Mouse (Mus musculus): ENCODE data around the gene Selenom.

Selenom gene

DNA sequence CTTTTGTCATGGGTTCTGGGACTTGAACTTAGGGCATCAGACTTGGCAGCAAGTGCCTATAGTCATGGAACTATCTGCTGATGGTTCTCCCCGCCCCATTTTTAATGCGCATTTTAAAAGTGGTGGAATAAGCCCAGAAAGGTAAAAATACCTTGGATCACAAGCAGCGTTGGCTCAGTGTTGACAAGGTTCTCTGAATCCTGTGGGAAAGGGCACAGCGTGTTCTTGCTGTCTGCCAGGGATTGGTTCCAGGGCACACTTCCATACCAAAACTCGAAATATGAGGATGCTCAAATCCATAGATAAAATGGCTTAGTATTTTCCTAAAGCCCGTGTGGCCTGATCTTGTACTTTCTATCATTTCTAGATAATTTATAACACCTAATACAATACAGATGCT, 1.2 kb upstream of the Selenom start:
- DNase-seq (ENCODE audit: low spot score in 2 of 2) = no peak

DNA sequence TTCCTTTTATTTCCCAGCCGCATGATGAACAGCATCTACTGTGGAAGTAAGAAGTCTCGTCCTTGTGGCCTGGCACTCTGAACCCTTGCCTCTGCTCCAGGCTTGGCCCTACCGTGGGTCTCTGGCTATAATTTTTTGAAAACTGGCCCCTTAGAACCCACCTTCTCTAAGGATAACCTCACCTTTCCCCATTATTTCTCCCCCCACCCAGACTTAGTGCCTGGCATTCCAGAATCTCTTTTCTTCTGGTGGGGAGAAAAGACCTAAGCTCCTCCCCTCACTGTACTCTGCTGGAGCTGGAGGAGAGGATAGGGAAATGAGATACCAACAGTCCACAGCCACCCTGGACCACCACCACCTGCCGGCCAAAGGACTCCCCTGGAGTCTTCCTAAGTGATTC, 732 bp downstream of the Selenom start:
- DNase-seq (ENCODE audit: low spot score in 2 of 2) = no peak

DNA sequence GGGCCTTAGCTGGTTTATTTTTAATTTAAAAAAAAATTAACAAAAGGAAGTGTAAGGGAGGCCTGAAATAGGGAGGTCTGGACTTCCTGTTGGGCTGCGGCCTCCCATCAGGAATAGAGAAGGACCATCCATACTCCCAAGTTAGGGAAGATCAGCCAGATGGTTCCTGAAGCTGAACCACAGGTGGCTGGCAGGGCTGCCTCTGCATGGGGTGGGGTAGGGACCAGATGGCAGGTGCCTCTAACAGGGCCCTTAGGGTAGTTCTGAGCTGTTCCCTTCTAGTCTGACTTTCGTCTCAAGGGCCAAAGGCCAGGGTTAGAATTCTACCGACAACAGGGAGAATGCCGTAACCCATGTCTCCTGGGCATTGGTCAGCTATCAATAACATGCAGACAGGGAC, 1.2 kb downstream of the Selenom start:
- no peak for DNase-seq (ENCODE audit: low spot score in 2 of 2)

DNA sequence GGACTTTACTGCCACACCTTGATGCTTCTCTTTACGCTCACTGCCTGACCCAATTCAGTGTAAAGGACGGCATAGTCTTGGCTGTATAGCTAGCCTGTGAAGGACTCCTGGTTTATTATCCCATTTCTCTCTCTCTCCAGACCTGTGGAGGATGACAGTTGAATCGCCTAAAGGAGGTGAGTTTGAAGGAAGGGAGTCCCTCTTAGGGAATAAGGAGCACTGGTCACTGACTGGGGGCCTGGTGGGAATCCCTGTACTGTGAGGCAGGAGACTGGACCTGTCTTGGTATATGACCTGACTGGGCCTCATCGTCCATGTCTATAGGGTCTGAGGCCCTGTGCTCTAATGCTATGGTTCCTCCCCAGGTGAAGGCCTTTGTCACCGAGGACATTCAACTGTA, 1.6 kb downstream of the Selenom start:
- DNase-seq (ENCODE audit: low spot score in 2 of 2) = no peak

DNA sequence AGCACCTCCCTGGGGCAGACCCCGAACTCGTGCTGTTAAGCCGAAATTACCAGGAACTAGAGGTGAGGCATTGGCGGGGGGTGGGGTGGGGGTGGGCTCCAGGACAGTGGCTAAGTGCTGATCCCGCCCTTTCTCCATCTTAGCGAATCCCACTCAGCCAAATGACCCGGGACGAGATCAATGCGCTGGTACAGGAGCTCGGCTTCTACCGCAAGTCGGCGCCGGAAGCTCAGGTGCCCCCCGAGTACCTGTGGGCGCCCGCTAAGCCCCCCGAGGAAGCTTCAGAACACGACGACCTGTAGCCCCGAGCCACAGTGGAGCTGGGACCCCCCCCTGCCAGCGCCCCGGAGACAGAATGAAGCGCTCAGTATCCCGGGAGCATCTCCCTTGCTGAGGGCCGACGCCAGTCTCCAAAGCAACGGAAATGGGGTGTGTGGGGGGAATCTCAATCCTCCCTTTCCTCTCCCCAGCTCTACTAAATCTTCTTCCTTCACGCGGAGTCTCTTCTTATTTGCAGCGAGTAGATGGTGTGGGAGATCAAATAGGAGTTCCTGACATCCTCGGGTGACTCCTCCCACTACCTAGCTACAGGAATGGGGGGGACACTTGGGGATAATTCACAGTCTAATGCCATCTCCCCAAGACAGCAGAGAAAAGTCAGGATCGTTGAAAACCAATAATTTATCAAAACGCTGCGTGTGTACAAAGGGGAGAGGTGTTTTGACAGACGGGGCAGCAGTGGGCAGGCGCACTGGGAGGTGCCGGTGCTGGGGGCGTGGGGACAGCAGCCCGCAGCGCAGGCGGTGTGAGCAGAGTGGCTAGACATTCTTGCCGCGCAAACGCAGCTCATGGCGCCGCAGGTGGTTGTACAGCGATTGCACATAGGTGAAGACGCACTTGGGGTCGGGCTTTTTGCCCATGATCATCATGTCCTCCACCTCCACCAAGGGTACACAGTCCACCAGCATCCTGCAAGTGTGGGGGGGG, 2.7 kb downstream of the Selenom start:
- peak; percentile 19 to 32 for DNase-seq (ENCODE audit: low spot score in 2 of 2)

DNA sequence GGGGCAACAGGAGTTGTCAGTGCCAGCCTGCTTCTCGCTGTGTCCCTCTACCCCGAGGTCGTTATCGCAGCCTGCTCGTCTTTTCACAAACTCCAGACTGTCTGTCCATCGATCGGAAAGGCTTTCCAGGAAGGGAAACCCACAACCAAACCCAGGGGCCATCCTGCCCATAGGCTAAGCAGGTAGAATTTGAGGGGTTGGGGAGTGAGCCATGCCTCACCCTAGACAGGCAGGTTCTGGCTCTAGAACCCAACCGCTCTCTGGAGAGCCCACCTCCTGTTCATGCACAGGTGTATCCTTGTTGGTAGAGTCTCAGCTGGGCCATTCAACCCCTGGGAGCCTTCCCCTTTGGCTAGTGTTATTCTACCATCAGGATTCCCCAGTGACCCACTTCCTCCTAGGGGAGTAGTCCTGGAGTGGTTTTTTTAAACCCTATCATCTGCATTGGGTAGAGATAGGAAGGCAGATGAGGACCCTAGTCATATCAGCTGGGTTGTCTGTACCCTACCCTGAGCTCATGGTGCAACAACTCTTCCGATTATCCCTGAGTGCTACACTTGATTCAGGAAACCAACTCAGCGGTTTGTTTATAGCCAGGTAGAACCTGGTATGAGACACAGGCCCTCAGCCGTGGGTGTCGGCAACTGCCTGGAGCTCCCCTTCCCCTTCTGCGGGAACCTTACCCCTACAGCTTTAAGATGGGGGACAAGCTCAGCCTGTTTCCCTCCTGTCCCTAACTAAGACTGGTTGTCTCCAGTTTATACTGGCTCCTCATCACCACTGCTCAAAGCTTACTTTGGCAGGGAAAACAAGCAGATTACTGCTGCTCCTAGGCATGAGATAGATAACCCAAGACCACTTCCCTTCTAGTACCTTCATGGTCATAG, 3.6 kb downstream of the Selenom start:
- DNase-seq (ENCODE audit: low spot score in 2 of 2) = no peak

DNA sequence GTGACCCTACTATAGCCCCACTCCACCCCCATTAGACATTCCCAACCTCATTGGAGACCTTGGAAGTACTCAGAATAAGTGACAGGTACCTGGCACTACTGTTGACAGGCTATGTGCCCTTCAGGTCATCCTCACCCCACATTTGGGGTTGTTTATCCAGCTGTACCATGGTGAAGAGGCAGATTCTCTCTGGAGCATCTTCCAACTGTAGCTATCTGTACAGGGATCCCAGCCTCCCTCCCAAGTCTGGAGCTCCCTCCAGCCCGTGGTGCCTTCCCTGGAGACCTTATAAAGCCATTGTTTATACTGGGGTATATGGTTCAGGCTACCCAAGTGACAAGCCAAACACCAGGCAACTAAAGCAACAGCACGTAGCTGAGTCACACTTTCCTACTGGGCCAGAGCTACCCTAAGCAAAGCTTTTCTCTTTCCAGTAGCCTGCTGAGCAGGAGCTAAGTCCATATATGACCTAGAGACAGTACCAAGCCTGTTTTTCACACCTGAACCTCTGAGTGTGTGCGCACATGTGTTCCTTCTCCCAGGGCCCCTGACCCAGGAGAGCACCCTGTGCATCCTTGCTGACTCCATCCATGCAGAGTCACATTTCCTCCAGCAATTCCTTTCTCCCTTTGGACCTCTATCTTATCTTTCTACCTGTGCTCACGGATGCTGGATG, 4.7 kb downstream of the Selenom start:
- no peak for DNase-seq (ENCODE audit: low spot score in 2 of 2)

DNA sequence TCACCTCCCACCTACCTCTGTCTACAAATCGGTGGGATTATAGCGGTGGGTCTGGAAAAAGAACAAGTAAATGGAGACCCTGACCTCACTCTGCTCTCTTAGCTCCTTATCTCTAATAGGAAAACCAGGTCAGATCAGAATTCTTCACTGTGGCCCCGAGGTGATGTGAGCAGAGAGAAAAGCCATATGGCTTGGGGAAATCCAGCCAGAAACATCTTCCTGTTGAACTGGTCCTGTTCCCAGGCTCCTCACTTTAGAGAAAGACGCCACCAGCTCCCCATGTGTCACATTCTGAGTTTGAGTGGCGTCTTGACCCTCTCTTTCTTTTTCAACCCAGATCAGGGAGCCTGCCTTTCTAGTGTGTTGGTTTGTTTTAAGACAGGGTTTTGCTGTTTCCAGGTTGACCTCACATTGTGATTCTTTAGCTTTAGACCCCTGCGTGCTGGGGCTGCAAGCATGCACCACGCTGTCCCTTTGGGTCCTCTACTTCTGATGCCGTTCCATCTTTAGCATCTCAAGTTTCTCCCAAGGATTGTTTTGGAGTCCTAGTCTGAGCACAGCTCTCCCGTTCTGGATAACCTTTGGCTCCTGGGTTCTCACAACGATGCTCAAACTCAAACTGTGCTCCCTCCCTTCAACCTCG, 5.4 kb downstream of the Selenom start:
- DNase-seq (ENCODE audit: low spot score in 2 of 2) = no peak

DNA sequence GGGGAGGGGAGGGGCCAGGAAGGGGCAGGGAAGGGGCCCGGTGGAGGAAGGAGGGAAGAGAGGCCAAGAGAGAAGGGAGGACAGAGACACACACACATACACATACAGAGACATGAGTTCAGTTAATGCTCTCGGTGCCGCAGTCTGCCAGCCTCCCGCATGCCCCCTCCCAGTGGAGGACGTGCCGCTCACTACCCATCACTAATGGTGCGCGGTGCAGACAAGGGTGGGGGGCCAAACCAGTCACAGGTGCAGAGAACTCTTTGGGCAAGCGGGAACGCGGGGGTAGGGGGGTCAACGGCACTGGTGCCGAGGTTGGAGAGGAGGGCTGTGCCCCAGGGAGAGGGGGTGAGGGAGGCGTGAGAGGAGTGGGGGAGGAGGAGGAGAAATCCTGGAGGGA, 6.4 kb downstream of the Selenom start:
- no peak for DNase-seq (ENCODE audit: low spot score in 2 of 2)

DNA sequence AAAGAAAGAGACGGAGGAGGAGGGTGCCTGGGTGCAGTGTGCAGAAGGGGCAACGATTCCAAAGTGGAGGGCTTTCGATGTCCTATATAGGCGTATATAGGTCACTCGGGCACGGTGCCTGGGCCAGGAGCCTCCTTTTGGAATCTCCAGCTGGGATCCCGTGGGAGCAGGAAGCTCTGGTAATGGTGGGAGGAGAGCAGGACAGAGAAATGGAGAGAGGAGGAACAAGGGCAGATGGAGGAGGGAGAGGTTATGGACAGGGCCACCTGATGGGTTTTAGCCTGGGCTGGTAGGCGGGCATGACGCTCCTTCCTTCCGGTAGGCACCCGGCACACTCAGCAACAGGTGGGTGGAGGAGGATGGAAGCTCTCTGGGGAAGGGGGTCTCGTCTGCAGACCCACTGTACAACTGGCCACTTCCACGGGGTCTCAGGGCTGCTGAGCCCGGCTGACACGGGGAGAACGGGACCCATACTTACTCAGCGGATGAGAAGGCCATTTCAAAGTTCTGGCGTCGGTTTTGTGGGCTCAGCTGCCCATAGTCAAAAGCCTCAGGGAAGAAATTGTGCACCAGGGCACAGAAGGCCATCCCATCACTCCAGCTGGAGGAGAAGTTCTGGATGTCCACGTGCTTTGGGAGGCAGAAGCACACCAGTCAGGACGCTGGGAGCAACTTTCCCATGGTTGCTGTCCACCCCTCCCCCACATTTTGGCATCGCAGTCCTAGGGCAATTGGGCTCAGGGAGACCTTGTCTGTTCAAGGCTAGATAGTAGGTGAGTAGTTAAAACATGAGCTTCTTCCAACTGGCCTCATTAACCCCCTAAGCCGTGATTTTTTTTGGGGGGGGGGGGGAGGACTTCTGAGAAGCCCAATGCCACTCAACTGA, 7.1 kb downstream of the Selenom start:
- no peak for DNase-seq (ENCODE audit: low spot score in 2 of 2)

DNA sequence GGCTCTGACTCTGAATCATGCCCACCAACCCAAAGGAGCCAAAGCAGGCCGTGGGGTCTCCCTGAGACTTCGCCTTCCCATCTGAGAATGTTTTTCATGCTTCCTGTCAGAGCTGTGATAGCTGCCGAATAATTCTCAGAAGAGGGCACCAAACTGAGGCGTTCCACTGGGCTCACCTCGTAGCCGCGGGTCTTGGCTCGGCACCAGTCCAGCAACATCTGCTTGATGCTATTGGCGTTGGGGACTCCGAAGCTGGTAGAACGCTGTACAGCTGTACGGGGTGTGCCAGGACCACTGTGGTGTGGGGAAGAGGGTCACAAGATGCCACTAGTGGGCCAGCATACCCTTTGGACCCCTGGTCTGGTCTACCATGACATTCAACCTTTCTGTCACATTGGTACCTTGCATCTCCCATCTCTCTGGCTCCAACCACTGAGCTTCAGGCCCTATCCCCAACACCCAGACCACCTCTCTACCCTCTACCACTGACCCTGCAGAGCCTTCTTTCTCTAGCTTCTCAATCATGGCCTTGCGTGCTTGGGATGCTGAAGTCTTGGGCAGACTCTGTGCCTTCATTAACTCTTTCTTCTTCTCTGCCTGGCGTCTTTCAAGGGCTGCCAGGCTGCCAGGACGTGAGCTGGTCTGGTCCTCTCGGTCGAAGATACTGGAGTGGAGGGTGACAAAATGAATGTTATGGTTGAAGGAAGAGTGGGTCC, 8.0 kb downstream of the Selenom start:
- no peak for DNase-seq (ENCODE audit: low spot score in 2 of 2)

DNA sequence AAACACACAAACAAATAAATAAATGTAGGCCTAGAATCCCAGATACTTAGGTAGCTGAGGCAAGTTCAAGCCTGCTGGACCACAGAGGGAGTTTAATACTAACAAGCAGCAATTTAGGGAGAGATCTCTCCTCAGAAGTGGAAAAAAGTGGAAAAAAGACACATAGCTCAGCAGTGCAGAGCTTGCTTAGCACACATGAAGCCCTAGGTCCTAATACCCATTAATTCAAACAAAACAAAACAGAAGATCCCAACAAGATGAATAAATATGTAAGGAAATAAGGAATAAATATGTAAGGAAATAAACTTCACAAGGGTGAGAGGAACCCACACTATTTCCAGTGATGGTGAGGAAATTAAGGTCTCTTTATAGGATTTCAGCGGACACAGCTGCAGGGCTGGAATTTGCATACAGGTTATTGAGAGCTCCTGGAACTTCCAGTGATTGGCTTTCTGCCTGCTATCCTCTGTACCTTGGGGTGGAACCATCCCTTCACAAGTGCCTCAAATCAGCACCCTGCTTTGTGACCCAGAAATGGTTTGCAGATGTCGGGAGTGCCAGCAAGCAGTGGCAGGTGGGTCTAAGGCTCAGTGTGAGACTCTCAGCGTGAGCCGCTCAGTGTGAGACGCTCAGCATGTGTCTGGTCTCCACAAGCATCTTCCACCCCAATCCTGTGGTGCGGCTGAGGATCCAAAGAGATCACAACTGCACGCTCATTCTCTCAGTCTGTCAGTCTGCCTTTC, 9.5 kb downstream of the Selenom start:
- no peak for DNase-seq (ENCODE audit: low spot score in 2 of 2)

DNA sequence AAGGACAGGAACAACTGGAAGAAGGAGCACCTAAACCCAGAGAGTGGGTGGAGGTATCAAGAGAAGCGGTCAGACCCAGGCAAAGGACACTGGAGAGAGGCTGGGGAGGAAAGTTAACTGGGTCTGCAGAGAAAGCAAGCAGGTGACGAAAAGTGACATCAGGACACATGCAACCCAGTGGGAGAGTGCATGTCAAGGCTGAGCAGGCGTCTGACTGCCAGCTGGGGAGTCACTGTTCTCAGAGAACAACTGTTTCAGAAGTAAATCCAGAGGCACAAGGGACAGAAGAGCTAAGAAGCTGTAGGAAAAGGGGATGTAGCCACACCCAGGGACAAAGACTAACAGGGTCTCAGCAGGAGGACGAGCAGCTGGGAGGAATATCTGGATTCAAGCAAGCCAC, 11.1 kb downstream of the Selenom start:
- no peak for DNase-seq (ENCODE audit: low spot score in 2 of 2)

DNA sequence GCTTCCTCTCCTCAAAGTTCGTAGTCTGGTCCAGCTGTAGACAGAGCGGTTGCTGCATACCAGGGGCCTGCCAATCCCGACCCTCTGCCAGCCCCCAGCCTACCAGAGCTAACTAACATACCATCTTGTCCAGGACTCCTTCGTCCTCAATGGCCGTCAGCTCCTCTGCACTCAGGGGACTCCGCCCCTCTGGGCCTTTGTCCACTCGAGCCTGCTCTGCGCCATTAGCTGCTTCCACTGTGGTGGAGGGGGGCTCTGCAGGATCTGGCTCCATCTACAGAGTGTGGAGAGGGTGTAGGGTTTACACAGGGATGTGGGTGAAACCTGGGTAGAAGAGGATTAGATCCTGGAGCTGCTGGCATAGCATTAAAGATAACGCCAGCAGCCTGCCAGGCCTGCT, 11.7 kb downstream of the Selenom start:
- no peak for DNase-seq (ENCODE audit: low spot score in 2 of 2)

DNA sequence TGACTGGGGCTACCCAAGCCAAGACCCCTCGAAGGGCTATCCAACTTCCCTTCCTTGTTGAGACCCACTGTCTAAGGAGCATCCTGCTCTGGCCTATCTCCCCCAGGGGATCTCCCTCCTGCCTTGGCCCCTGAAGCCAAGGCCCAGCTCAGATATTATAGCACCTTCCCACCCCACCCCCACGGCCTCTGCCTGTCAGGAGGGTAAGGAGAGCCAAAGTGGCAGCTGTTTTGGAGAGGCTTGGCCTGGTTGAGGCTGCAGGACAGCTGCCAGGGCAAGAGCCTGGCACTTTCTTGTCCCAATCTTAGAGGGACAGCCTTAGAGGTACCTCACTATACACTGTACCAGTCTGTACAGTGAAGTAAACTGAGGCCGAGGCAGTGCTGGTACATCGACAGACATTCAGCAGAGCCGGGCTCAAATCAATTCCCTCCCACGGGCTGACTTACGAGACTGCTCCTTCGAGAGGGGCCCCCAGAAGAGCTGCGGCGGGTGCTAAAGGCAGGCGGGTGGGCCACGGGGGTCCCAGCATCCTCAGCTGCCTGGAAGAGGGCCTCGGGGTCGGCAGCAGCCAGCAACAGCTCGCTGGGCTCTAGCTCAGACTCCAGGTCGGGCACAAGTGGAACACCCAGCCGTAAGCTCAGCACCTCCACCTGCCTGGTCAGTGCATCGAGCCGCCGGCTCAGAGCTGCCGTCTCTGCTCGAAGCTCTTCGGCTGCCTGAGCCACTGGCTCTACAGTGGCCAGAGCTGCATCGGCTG, 12.7 kb downstream of the Selenom start:
- no peak for DNase-seq (ENCODE audit: low spot score in 2 of 2)

DNA sequence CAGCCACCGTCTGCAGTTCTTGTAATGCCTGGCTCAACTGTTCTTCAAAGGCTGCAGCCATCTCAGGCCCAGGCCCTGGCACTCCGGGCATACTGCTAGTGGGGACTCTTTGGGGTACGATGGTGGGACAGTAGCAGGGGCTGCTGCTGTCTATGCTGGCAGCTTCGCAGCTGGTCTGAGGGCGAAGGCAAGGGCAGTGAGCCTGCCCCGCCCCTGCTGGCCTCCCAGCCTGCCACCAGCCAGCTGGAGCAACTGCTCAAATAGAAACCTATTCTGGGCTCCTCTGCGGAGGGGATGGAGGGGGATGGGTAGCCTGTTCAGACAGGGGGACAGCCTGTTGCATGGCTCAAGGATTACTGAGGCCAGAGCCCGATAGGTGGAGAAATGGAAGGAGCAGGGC, 13.3 kb downstream of the Selenom start:
- DNase-seq (ENCODE audit: low spot score in 2 of 2) = no peak

DNA sequence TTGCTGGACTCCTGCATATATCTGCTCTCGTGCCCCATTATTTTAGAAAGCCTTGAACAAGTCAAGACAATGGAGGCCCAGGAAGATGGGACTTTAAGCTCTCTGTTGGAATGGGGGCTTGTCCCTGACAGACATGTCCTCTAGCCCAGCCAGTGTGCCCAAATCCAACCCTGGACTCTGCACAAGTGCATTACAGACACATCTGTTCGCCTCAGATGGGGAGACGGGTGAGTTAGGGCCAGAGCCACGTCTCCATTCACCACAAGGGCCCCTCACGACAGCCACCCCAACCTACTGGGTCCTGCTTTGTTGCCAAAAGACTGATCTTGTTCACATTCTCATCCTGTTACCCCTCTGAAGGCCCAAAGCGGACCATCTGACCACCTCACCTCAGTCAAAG, 13.7 kb downstream of the Selenom start:
- no peak for DNase-seq (ENCODE audit: low spot score in 2 of 2)

DNA sequence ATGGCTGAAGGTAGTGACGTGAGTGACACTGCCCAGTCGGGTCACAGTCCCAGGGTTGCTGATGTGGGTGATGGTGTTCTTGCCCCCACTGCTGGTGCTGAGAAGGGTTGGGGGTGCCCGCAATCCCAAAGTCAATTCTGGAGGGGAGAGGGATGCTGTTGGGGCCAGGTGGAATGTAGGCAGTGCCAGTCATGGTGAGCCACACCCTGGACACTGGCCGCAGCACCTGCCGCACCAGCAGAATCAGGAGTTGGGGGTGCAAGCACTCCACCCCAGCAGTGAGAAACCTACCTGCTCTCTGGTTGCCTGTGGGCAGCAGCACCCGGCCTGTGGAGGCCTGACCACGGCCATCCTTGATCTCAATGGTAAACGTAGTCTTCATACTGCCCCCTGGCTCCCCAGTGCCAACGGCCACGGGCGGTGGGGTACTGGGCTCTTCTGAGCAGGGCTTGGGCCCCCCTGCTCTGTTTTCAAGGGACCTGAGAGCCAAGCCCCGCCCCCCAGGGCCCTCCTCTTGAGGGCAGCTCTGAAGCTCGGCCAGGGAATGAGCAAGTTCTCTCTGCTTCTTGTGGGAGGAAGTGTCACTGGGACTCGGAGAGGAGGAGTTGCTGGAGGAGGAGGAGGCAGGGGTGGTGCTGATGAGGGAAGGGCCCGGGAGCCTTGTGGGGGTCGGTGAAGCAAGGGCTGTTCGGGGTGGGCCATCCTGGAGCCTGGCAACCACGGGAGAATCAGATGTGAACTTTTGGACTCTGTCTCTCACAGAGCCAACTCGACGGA, 15.2 kb downstream of the Selenom start:
- no peak for DNase-seq (ENCODE audit: low spot score in 2 of 2)

Measured in natural killer cell, adult 2 months (primary cell).